Mouse (Mus musculus): ENCODE data around the gene Spire2. TPM values are rescaled to one million over a fixed set of nuclear protein-coding genes. Genes with fewer than 3 reads are reported as not detected.
"Not testable (repeated sequence)": the region's sequence is repeated elsewhere in the genome, so short reads cannot be mapped to it uniquely, and the experiment has no call there.

Spire2 gene
- total and polyA plus RNA-seq, 2 experiments from 2014 or later, result 25.4 to 34.0 TPM

DNA sequence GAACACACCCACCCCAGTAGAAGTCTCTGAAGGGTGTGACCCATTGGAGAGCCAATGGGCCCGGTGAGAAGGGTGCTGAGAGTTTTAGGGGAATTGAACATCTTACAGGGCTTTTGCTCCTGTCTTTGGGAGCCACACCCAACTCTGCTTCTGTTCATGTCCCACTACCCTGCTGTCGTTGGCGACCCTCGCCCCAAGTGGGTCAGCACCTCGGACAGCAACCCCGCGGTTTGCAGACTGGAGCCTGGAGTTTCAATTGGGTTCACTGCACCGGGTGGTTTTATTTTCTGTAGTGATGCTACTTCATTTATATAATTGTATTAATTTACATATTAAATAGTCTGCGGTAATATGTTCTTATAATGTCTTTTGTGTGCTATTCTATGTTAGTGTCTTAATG, 81.7 kb downstream of the Spire2 start:
- peak overlapping the region; percentile 79 for H3K9ac ChIP-seq (replicated peaks; ENCODE audit: low read length)
- TF ChIP-seq CTCF (IDR thresholded peaks at IDR 0.05; ENCODE audit: low read depth), result no peak
- H3K4me1 ChIP-seq (ENCODE audit: insufficient read depth, low read length), result peaks cover 17% of the 10 kb centered on the region; the same call in 1 of the 2 replicates
- H3K27ac ChIP-seq, result peak overlapping the region; percentile 94
- 6% methylated on average over 9 of the region's 9 CpGs for WGBS
- H3K36me3 ChIP-seq (ENCODE audit: insufficient read depth, low read length), result peaks cover 13% of the 10 kb centered on the region
- H3K4me3 ChIP-seq (ENCODE audit: low read length), result peak overlapping the region; percentile 62
- no peaks in the 10 kb centered on the region for H3K9me3 ChIP-seq (ENCODE audit: low read length)
- DNase-seq (ENCODE audit: low spot score) (no peak), ATAC-seq (no peak)
- no peaks in the 10 kb centered on the region for H3K27me3 ChIP-seq (ENCODE audit: insufficient read depth, low read length)
- peak overlapping the region; percentile 85 for H3K4me2 ChIP-seq (ENCODE audit: low read depth, low read length)

DNA sequence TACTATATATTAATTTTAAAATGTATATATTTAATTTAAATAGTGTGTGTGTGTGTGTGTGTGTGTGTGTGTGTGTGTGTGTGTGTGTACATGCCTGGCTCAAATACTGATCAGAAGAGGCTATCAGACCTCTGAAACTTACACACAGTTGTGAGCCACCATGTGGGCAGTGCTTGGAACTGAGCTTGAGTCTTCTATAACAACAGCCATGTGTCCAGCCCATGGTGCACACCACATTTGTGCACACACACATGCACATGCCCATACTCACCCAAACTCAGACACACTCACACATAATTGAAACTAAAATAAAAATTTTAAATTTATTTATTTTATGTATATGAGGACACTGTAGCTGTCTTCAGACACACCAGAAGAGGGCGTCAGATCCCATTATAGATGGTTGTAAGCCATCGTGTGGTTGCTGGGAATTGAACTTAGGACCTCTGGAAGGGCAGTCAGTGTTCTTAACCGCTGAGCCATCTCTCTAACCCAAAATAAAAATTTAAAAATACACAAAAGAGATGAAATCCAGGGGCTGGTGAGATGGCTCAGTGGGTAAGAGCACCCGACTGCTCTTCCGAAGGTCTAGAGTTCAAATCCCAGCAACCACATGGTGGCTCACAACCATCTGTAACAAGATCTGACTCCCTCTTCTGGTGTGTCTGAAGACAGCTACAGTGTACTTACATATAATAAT, 82.6 kb downstream of the Spire2 start:
- TF ChIP-seq CTCF (IDR thresholded peaks at IDR 0.05; ENCODE audit: low read depth), result peak; percentile 7; the same call in 1 of the 2 replicates
- H3K9ac ChIP-seq (replicated peaks; ENCODE audit: low read length); ATAC-seq; H3K27me3 ChIP-seq (ENCODE audit: insufficient read depth, low read length); H3K4me1 ChIP-seq (ENCODE audit: insufficient read depth, low read length); H3K27ac ChIP-seq; H3K9me3 ChIP-seq (ENCODE audit: low read length): not testable (repeated sequence)
- Histone ChIP-seq H3K4me3 (ENCODE audit: low read length) (peak overlapping the region; percentile 62), H3K36me3 (ENCODE audit: insufficient read depth, low read length) (peaks cover 20% of the 10 kb centered on the region), H3K4me2 (ENCODE audit: low read depth, low read length) (peak overlapping the region; percentile 85)
- DNase-seq (ENCODE audit: low spot score), result peak; percentile 50
- WGBS, result 76% methylated on average over 5 of the region's 5 CpGs

DNA sequence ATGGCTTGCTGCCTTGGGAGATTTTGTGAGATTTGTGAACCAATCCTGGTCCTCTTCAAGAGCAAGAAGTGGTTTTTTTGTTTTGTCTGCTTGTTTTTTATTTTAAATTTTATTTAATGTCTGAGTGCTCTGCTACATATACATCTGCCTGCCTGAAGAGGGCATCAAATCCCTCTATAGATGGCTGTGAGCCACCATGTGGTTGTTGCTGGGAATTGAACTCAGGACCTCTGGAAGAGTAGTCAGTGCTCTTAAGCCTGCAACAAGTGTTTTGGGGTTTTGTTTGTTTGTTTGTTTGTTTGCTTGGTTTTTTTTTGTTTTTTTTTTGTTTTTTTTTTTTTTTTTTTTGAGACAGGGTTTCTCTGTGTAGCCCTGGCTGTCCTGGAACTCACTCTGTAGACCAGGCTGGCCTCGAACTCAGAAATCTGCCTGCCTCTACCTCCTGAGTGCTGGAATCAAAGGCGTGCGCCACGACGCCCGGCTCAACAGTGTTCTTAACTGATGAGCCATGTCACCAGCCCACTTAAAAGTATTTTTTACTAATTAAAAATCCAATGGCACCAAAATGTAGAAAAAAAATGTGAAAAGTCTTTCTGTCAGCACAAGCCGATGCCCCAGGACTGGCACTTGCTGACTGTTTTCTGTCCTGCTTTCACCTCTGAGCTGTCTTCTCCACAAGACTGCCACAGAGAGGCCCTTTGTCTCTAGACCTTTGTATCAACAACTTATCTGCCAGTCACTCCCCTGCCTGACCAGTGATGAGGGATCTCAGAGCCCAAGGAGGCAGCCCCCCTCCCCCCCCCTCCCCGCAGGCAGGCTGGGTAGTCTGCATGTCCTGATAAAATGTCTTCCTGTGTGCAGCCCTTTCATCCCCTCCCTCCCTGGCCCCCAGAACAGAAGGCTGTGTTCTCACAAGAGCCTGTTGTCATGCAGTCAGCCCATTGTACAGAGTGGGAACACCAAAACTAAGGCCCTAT, 83.7 kb downstream of the Spire2 start:
- Histone ChIP-seq H3K27me3 (ENCODE audit: insufficient read depth, low read length) (no peaks in the 10 kb centered on the region), H3K4me3 (ENCODE audit: low read length) (peak overlapping the region; percentile 6; the same call in 1 of the 2 replicates), H3K4me2 (ENCODE audit: low read depth, low read length) (peak overlapping the region; percentile 85; the same call in 1 of the 2 replicates), H3K9ac (replicated peaks; ENCODE audit: low read length) (no peak overlapping the region), H3K9me3 (ENCODE audit: low read length) (no peaks in the 10 kb centered on the region), H3K36me3 (ENCODE audit: insufficient read depth, low read length) (peaks cover 31% of the 10 kb centered on the region), H3K27ac (no peak overlapping the region), H3K4me1 (ENCODE audit: insufficient read depth, low read length) (peaks cover 8% of the 10 kb centered on the region; the same call in 1 of the 2 replicates)
- ATAC-seq (no peak), DNase-seq (ENCODE audit: low spot score) (peak; percentile 66)
- TF ChIP-seq CTCF (IDR thresholded peaks at IDR 0.05; ENCODE audit: low read depth), result peak; percentile 67
- 65% methylated on average over 8 of the region's 8 CpGs for WGBS

DNA sequence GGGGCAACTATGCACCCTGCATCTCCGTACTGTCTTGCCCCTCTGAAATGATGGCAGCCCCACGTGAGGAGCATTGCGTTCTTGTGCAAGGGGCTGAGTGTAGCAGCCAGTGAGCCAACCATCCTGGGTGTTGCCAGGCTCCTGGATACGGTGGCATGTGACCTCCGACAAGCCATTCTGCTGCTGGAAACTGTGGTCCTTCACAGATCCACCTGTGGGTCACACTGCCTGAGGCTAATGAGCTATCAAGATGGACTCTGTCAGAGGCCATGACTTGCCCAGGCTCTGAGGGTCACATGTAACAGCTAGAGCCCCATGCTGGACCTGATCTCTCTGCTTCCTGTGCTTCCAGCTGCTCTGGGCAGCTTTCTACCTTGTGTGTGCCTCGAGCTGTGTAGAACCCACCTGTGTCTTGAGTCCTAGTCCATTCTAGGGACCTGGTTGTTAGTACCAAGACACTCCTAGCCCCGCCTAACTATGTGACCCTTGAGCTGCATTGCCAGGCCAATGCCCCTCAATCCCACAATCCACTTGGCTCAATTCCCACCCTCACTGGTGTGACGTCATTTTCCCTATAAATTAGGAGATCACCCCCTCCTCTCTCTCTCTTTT, 84.5 kb downstream of the Spire2 start:
- no peak overlapping the region for H3K27ac ChIP-seq
- no peaks in the 10 kb centered on the region for H3K9me3 ChIP-seq (ENCODE audit: low read length)
- no peak for DNase-seq (ENCODE audit: low spot score)
- no peaks in the 10 kb centered on the region for H3K27me3 ChIP-seq (ENCODE audit: insufficient read depth, low read length)
- H3K4me2 ChIP-seq (ENCODE audit: low read depth, low read length), result peak overlapping the region; percentile 33; the same call in 1 of the 2 replicates
- ATAC-seq, result no peak
- H3K4me3 ChIP-seq (ENCODE audit: low read length), result no peak overlapping the region
- peaks cover 8% of the 10 kb centered on the region; the same call in 1 of the 2 replicates for H3K4me1 ChIP-seq (ENCODE audit: insufficient read depth, low read length)
- no peak for TF ChIP-seq CTCF (IDR thresholded peaks at IDR 0.05; ENCODE audit: low read depth)
- 66% methylated on average over 8 of the region's 8 CpGs for WGBS
- H3K9ac ChIP-seq (replicated peaks; ENCODE audit: low read length), result no peak overlapping the region
- H3K36me3 ChIP-seq (ENCODE audit: insufficient read depth, low read length), result peaks cover 33% of the 10 kb centered on the region

Other genes starting within 250 kb of the Spire2 start
- 2,723 and 2,758 TPM in 2 replicates for gene Rpl13, start 230.4 kb upstream of the Spire2 start, total RNA-seq (2014; rRNA removed)
- 808 and 861 TPM in 2 replicates for gene Rpl13, start 230.4 kb upstream of the Spire2 start, polyA plus RNA-seq (2015; fragmentation: Nextera tagmentation; extraction: Ambion mirVana)
- 16.5 and 21.2 TPM in 2 replicates for gene Cpne7, start 215.3 kb upstream of the Spire2 start, total RNA-seq (2014; rRNA removed)
- 11.9 and 13.4 TPM in 2 replicates for gene Cpne7, start 215.3 kb upstream of the Spire2 start, polyA plus RNA-seq (2015; fragmentation: Nextera tagmentation; extraction: Ambion mirVana)
- 2.9 and 3.7 TPM in 2 replicates for gene Sult5a1, start 174.4 kb upstream of the Spire2 start, total RNA-seq (2014; rRNA removed)
- 2.7 and 2.9 TPM in 2 replicates for gene Sult5a1, start 174.4 kb upstream of the Spire2 start, polyA plus RNA-seq (2015; fragmentation: Nextera tagmentation; extraction: Ambion mirVana)
- gene Dpep1, start 146.5 kb upstream of the Spire2 start, total RNA-seq (2014; rRNA removed), result 1.2 and 1.8 TPM in 2 replicates
- 0.84 and 1.0 TPM in 2 replicates for gene Dpep1, start 146.5 kb upstream of the Spire2 start, polyA plus RNA-seq (2015; fragmentation: Nextera tagmentation; extraction: Ambion mirVana)
- gene Chmp1a, start 120.0 kb upstream of the Spire2 start, total RNA-seq (2014; rRNA removed), result 193 and 194 TPM in 2 replicates
- 203 and 208 TPM in 2 replicates for gene Chmp1a, start 120.0 kb upstream of the Spire2 start, polyA plus RNA-seq (2015; fragmentation: Nextera tagmentation; extraction: Ambion mirVana)
- 3.3 and 5.5 TPM in 2 replicates for gene Spata33, start 119.9 kb upstream of the Spire2 start, total RNA-seq (2014; rRNA removed)
- gene Spata33, start 119.9 kb upstream of the Spire2 start, polyA plus RNA-seq (2015; fragmentation: Nextera tagmentation; extraction: Ambion mirVana), result 8.0 and 8.3 TPM in 2 replicates
- 56.1 and 91.8 TPM in 2 replicates for gene Cdk10, start 107.9 kb upstream of the Spire2 start, total RNA-seq (2014; rRNA removed)
- gene Cdk10, start 107.9 kb upstream of the Spire2 start, polyA plus RNA-seq (2015; fragmentation: Nextera tagmentation; extraction: Ambion mirVana), result 52.9 and 56.3 TPM in 2 replicates
- gene Spata2l, start 96.5 kb upstream of the Spire2 start, total RNA-seq (2014; rRNA removed), result 19.4 and 21.2 TPM in 2 replicates
- gene Spata2l, start 96.5 kb upstream of the Spire2 start, polyA plus RNA-seq (2015; fragmentation: Nextera tagmentation; extraction: Ambion mirVana), result 13.4 and 15.8 TPM in 2 replicates
- gene Zfp276, start 78.5 kb upstream of the Spire2 start, total RNA-seq (2014; rRNA removed), result 42.4 and 42.9 TPM in 2 replicates
- 16.9 and 17.5 TPM in 2 replicates for gene Zfp276, start 78.5 kb upstream of the Spire2 start, polyA plus RNA-seq (2015; fragmentation: Nextera tagmentation; extraction: Ambion mirVana)
- 91.6 and 92.3 TPM in 2 replicates for gene Vps9d1, start 78.4 kb upstream of the Spire2 start, total RNA-seq (2014; rRNA removed)
- 57.5 and 59.9 TPM in 2 replicates for gene Vps9d1, start 78.4 kb upstream of the Spire2 start, polyA plus RNA-seq (2015; fragmentation: Nextera tagmentation; extraction: Ambion mirVana)
- gene Fanca, start 14.1 kb upstream of the Spire2 start, total RNA-seq (2014; rRNA removed), result 9.5 and 13.5 TPM in 2 replicates
- 5.8 TPM in 2 replicates for gene Fanca, start 14.1 kb upstream of the Spire2 start, polyA plus RNA-seq (2015; fragmentation: Nextera tagmentation; extraction: Ambion mirVana)
- 540 and 551 TPM in 2 replicates for gene Tcf25, start 41.0 kb downstream of the Spire2 start, total RNA-seq (2014; rRNA removed)
- 407 and 411 TPM in 2 replicates for gene Tcf25, start 41.0 kb downstream of the Spire2 start, polyA plus RNA-seq (2015; fragmentation: Nextera tagmentation; extraction: Ambion mirVana)
- not detected in 2 replicates for gene Mc1r, start 74.4 kb downstream of the Spire2 start, total RNA-seq (2014; rRNA removed)
- 0.05 and 0.08 TPM in 2 replicates for gene Mc1r, start 74.4 kb downstream of the Spire2 start, polyA plus RNA-seq (2015; fragmentation: Nextera tagmentation; extraction: Ambion mirVana)
- 3,792 and 3,923 TPM in 2 replicates for gene Tubb3, start 78.7 kb downstream of the Spire2 start, total RNA-seq (2014; rRNA removed)
- gene Tubb3, start 78.7 kb downstream of the Spire2 start, polyA plus RNA-seq (2015; fragmentation: Nextera tagmentation; extraction: Ambion mirVana), result 1,431 and 1,610 TPM in 2 replicates
- 46.3 and 62.7 TPM in 2 replicates for gene Def8, start 90.8 kb downstream of the Spire2 start, total RNA-seq (2014; rRNA removed)
- 37.9 and 38.8 TPM in 2 replicates for gene Def8, start 90.8 kb downstream of the Spire2 start, polyA plus RNA-seq (2015; fragmentation: Nextera tagmentation; extraction: Ambion mirVana)
- 16.6 and 26.7 TPM in 2 replicates for gene Afg3l1, start 145.2 kb downstream of the Spire2 start, total RNA-seq (2014; rRNA removed)
- gene Afg3l1, start 145.2 kb downstream of the Spire2 start, polyA plus RNA-seq (2015; fragmentation: Nextera tagmentation; extraction: Ambion mirVana), result 45.6 and 49.6 TPM in 2 replicates
- 76.0 and 95.7 TPM in 2 replicates for gene Dbndd1, start 182.8 kb downstream of the Spire2 start, total RNA-seq (2014; rRNA removed)
- 51.1 and 54.2 TPM in 2 replicates for gene Dbndd1, start 182.8 kb downstream of the Spire2 start, polyA plus RNA-seq (2015; fragmentation: Nextera tagmentation; extraction: Ambion mirVana)
- 16.3 TPM in 2 replicates for gene Gas8, start 186.1 kb downstream of the Spire2 start, total RNA-seq (2014; rRNA removed)
- gene Gas8, start 186.1 kb downstream of the Spire2 start, polyA plus RNA-seq (2015; fragmentation: Nextera tagmentation; extraction: Ambion mirVana), result 36.4 and 36.8 TPM in 2 replicates